12 mouse cellular contexts compared by ENCODE assay signal in the genomic region with DNA sequence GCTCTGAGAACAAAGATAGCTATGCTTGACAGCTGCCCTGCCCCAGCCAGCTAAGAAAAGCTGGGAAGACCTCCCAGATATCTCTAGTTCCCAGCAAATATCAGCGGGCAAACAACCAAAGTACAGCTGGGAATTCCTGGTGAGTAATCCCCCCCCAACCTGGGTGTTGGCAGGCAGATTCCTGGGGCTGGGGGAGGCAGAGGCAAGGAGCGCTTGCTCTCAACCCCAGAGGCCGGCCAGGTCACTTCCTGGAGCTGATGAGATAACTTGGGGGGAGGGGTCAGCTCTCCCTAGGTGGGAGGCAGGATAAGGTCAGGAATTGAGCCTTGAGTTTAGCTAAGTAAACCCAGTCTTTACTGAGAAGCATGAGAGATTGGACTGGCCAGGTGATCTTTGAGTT. TPM values are rescaled to one million over a fixed set of nuclear protein-coding genes. Genes with fewer than 3 reads are reported as not detected.
A peak's percentile ranks its signal among the peaks of the same experiment; 100 is the strongest.
DNase-seq lines count a peak whose midpoint lies in the region; ATAC-seq and TF ChIP-seq lines count a peak whose summit lies in the region.
"Had no signal": no experiment of that assay in that cellular context is flagged by ENCODE, and none has a peak within 500 bp of the region (broad histone marks: within the 10 kb centered on the region; RNA-seq: fewer than 3 reads in every experiment).

No protein-coding gene starts in this region.

- DNase-seq in heart, postnatal 25 days (ENCODE audit: low spot score), result no peak
- peak; percentile 66 for DNase-seq in lung, embryonic 14.5 days
- no peak for DNase-seq in lung, postnatal 25 days (ENCODE audit: low spot score)
- DNase-seq in ES-CJ7 (ENCODE audit: low read depth, low spot score), result peak; percentile 88
- no peak for DNase-seq in B cell, adult 2 months
- no peak for DNase-seq in urinary bladder, postnatal 36 days (ENCODE audit: low spot score in 2 of 2)
- DNase-seq: kidney, adult 2 months had no signal

- 0% methylated on average over 3 of the region's 3 CpGs for WGBS in heart, embryonic 12.5 days
- 3% methylated on average over 3 of the region's 3 CpGs for WGBS in lung, embryonic 14.5 days
- 21% methylated on average over 3 of the region's 3 CpGs for WGBS in intestine, embryonic 15.5 days

- H3K27ac ChIP-seq in heart, embryonic 12.5 days (ENCODE audit: poor library complexity, severe bottlenecking), result peak overlapping the region; percentile 77
- H3K27ac ChIP-seq in lung, embryonic 14.5 days (ENCODE audit: low read depth), result peak overlapping the region; percentile 79
- peak overlapping the region; percentile 78 for H3K27ac ChIP-seq in intestine, embryonic 15.5 days
- H3K27ac ChIP-seq: embryonic facial prominence, embryonic 15.5 days; limb, embryonic 12.5 days; midbrain, embryonic 12.5 days had no signal

- peak overlapping the region; percentile 40 for H3K4me2 ChIP-seq in heart, embryonic 12.5 days
- no peak overlapping the region for H3K4me2 ChIP-seq in lung, embryonic 14.5 days
- H3K4me2 ChIP-seq in intestine, embryonic 15.5 days (replicated peaks), result 0 out of 2 replicates have a peak overlapping the region, but pooled peaks have one; percentile 9
- H3K4me2 ChIP-seq: embryonic facial prominence, embryonic 15.5 days; limb, embryonic 12.5 days; midbrain, embryonic 12.5 days had no signal

- peaks cover 48% of the 10 kb centered on the region for H3K4me1 ChIP-seq in heart, embryonic 12.5 days (replicated peaks)
- H3K4me1 ChIP-seq in lung, embryonic 14.5 days (ENCODE audit: insufficient read depth), result peaks cover 10% of the 10 kb centered on the region; the same call in 1 of the 2 replicates
- peaks cover 8% of the 10 kb centered on the region for H3K4me1 ChIP-seq in intestine, embryonic 15.5 days (replicated peaks)

- intact Hi-C loops in heart, postnatal 25 days (cut with DNase I), result no loop called here

- H3K36me3 ChIP-seq in heart, embryonic 12.5 days, result no peaks in the 10 kb centered on the region
- H3K36me3 ChIP-seq in lung, embryonic 14.5 days (ENCODE audit: insufficient read depth), result no peaks in the 10 kb centered on the region
- H3K36me3 ChIP-seq in intestine, embryonic 15.5 days, result no peaks in the 10 kb centered on the region
- H3K36me3 ChIP-seq: embryonic facial prominence, embryonic 15.5 days; limb, embryonic 12.5 days; midbrain, embryonic 12.5 days had no signal

- peak; percentile 64 for ATAC-seq in heart, embryonic 12.5 days (ENCODE audit: insufficient number of reproducible peaks, low FRiP score)
- 0 out of 2 replicates have a peak, but pooled peaks have one; percentile 31 for ATAC-seq in lung, embryonic 14.5 days (ENCODE audit: insufficient read depth)
- peak; percentile 43 for ATAC-seq in intestine, embryonic 15.5 days

- H3K9me3 ChIP-seq in heart, embryonic 12.5 days (replicated peaks), result no peaks in the 10 kb centered on the region
- no peaks in the 10 kb centered on the region for H3K9me3 ChIP-seq in lung, embryonic 14.5 days (ENCODE audit: low read depth, low read length)
- no peaks in the 10 kb centered on the region for H3K9me3 ChIP-seq in intestine, embryonic 15.5 days
- H3K9me3 ChIP-seq: embryonic facial prominence, embryonic 15.5 days; limb, embryonic 12.5 days; midbrain, embryonic 12.5 days had no signal

- H3K27me3 ChIP-seq in heart, embryonic 12.5 days (replicated peaks), result no peaks in the 10 kb centered on the region
- no peaks in the 10 kb centered on the region for H3K27me3 ChIP-seq in lung, embryonic 14.5 days (ENCODE audit: insufficient read depth, low read length)
- no peaks in the 10 kb centered on the region for H3K27me3 ChIP-seq in intestine, embryonic 15.5 days (replicated peaks)
- H3K27me3 ChIP-seq: embryonic facial prominence, embryonic 15.5 days; limb, embryonic 12.5 days; midbrain, embryonic 12.5 days had no signal

- no peak for TF ChIP-seq CTCF in lung, embryonic 14.5 days (IDR thresholded peaks at IDR 0.05; ENCODE audit: low read depth)

- H3K4me3 ChIP-seq in heart, embryonic 12.5 days, result no peak overlapping the region
- no peak overlapping the region for H3K4me3 ChIP-seq in lung, embryonic 14.5 days (ENCODE audit: low read depth, low read length)
- H3K4me3 ChIP-seq in intestine, embryonic 15.5 days (replicated peaks), result no peak overlapping the region
- H3K4me3 ChIP-seq: embryonic facial prominence, embryonic 15.5 days; limb, embryonic 12.5 days; midbrain, embryonic 12.5 days had no signal

- H3K9ac ChIP-seq in heart, embryonic 12.5 days, result no peak overlapping the region
- H3K9ac ChIP-seq in lung, embryonic 14.5 days, result no peak overlapping the region
- H3K9ac ChIP-seq in intestine, embryonic 15.5 days, result no peak overlapping the region; the same call in 1 of the 2 replicates
- H3K9ac ChIP-seq: embryonic facial prominence, embryonic 15.5 days; limb, embryonic 12.5 days; midbrain, embryonic 12.5 days had no signal

RNA-seq across cellular contexts. Expression of gene Actn1, which starts 10.8 kb away (rescaled TPM):
- polyA plus RNA-seq in heart, embryonic 12.5 days (2016; fragmentation: Nextera tagmentation; extraction: Ambion mirVana), result 63.6 and 65.0 TPM in 2 replicates
- total RNA-seq in heart, postnatal 25 days (2021), result 10 to 100 TPM; 33.9 to 38.3 TPM
- polyA plus RNA-seq in lung, embryonic 14.5 days (2014; fragmentation: Nextera tagmentation; extraction: Ambion mirVana), result 71.9 and 86.2 TPM in 2 replicates
- 51.2 and 53.6 TPM in 2 replicates for polyA plus RNA-seq in intestine, embryonic 15.5 days (2015; fragmentation: Nextera tagmentation; extraction: Ambion mirVana)

Comparison
In these comparisons a context has a peak if more than half of its experiments do, and no peak if none do; other contexts are left out.
1. DNase-seq: peak in lung, embryonic 14.5 days (single experiment) and ES-CJ7 (single experiment); none in heart, postnatal 25 days (single experiment), lung, postnatal 25 days (single experiment), B cell, adult 2 months (0 of 2) and urinary bladder, postnatal 36 days (0 of 2).
2. Peak in every context shown above with its lines, with median percentiles within 50 percentile points of each other: ATAC-seq and H3K27ac ChIP-seq.